Mouse (Mus musculus) lung, adult 2 months (tissue): ENCODE measurements around the gene Tcirg1.

Experiments
- CTCF ChIP-seq: fragments of 200-500 bp; IDR thresholded peaks from 2 replicates; pipeline ENCODE4 v1.5.1; 2011; ENCODE audit warnings: mild to moderate bottlenecking, low read length, control low read depth; ENCODE audit not compliant: insufficient read depth
- POLR2A ChIP-seq: fragments of 200-500 bp; IDR thresholded peaks from 2 replicates; pipeline ENCODE4 v1.6.1; 2011; ENCODE audit warnings: low read depth, mild to moderate bottlenecking, control low read depth, low read length, borderline replicate concordance; ENCODE audit errors: extremely low read depth

DNA sequence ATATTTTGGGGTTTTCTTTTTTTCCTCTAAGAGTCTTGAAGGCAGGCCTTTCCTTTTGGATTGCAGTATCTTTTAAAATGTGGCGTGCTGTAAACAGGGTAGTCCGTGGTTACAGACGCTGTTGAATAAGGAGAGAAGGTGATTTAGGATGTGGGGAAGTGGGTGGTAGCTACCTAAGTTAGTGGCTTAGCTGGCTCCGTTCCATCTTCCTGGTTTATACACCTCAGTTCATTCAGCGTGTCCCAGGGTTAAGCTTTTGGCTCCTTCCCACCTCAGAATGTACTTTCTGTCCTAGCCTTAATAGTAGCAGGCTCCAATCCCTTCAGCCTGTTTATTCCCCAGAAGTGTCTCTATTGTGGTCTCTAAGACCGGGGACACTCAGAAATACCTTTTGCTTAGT lies 51.8 kb downstream of the Tcirg1 start:
- no peak for TF ChIP-seq CTCF
- TF ChIP-seq POLR2A: no peak
